26 mouse cellular contexts compared by ENCODE assay signal in genomic region chr6:120124688-120125087, GRCm38 (mm10). TPM values are rescaled to one million over a fixed set of nuclear protein-coding genes. Genes with fewer than 3 reads are reported as not detected.
DNase-seq lines count a peak whose midpoint lies in the region; ATAC-seq and TF ChIP-seq lines count a peak whose summit lies in the region.
"Had no signal": no experiment of that assay in that cellular context is flagged by ENCODE, and none has a peak within 500 bp of the region (broad histone marks: within the 10 kb centered on the region; RNA-seq: fewer than 3 reads in every experiment).

No protein-coding gene starts in this region.

- no peak overlapping the region for H3K4me3 ChIP-seq in forebrain, postnatal 0 days (ENCODE audit: low read depth, low read length)
- H3K4me3 ChIP-seq: embryonic facial prominence, embryonic 12.5 days; forebrain, embryonic 15.5 days; heart, embryonic 12.5 days; limb, embryonic 13.5 days; liver, embryonic 13.5 days; megakaryocyte, embryonic 14.5 days had no signal

- intact Hi-C loops in gastrocnemius, postnatal 36 days (cut with DNase I) = no loop called here

- no peaks in the 10 kb centered on the region for H3K36me3 ChIP-seq in forebrain, postnatal 0 days (ENCODE audit: insufficient read depth)
- H3K36me3 ChIP-seq: embryonic facial prominence, embryonic 12.5 days; forebrain, embryonic 15.5 days; heart, embryonic 12.5 days; limb, embryonic 13.5 days; liver, embryonic 13.5 days had no signal

- TF ChIP-seq CTCF in forebrain, postnatal 0 days (IDR thresholded peaks at IDR 0.05; ENCODE audit: low read depth) = no peak

- H3K4me2 ChIP-seq in forebrain, postnatal 0 days (ENCODE audit: low read depth) = no peak overlapping the region
- H3K4me2 ChIP-seq: embryonic facial prominence, embryonic 12.5 days; forebrain, embryonic 15.5 days; heart, embryonic 12.5 days; hindbrain, embryonic 14.5 days; limb, embryonic 13.5 days; liver, embryonic 13.5 days had no signal

- no peaks in the 10 kb centered on the region for H3K27me3 ChIP-seq in forebrain, postnatal 0 days (ENCODE audit: insufficient read depth, low read length)
- H3K27me3 ChIP-seq: embryonic facial prominence, embryonic 12.5 days; forebrain, embryonic 15.5 days; heart, embryonic 12.5 days; limb, embryonic 13.5 days; liver, embryonic 13.5 days had no signal

- no peak overlapping the region for H3K27ac ChIP-seq in forebrain, postnatal 0 days (ENCODE audit: low read depth, low read length)
- H3K27ac ChIP-seq: embryonic facial prominence, embryonic 12.5 days; forebrain, embryonic 15.5 days; hindbrain, embryonic 14.5 days; limb, embryonic 13.5 days; liver, embryonic 13.5 days had no signal

- 93% methylated on average over 7 of the region's 7 CpGs for WGBS in forebrain, postnatal 0 days

- DNase-seq in 416B (ENCODE audit: low read depth) = peak; percentile 66
- DNase-seq in natural killer cell, adult 2 months (ENCODE audit: low spot score in 2 of 2) = peak; percentile 6 to 7
- no peak for DNase-seq in forebrain, postnatal 0 days
- DNase-seq in gastrocnemius, postnatal 36 days = no peak
- DNase-seq in lung, postnatal 25 days (ENCODE audit: low spot score) = no peak
- DNase-seq in heart, adult 9 months (ENCODE audit: low spot score in 2 of 2) = no peak
- DNase-seq: cerebellum, adult 2 months; kidney, postnatal 36 days; layer of hippocampus, adult 9-11 months; liver, embryonic 13.5 days had no signal

- no peaks in the 10 kb centered on the region for H3K4me1 ChIP-seq in forebrain, postnatal 0 days (ENCODE audit: insufficient read depth)
- H3K4me1 ChIP-seq: embryonic facial prominence, embryonic 12.5 days; forebrain, embryonic 15.5 days; heart, embryonic 12.5 days; limb, embryonic 13.5 days; liver, embryonic 13.5 days had no signal

- no peak overlapping the region for H3K9ac ChIP-seq in forebrain, postnatal 0 days
- H3K9ac ChIP-seq: embryonic facial prominence, embryonic 12.5 days; forebrain, embryonic 15.5 days; heart, embryonic 12.5 days; hindbrain, embryonic 14.5 days; limb, embryonic 13.5 days; liver, embryonic 13.5 days had no signal

- peak; percentile 79 for ATAC-seq in CD4-positive, CD25-positive, alpha-beta regulatory T cell, adult 4 months
- peak; percentile 72 for ATAC-seq in granulocyte monocyte progenitor cell, adult 5-6 weeks (replicated peaks; ENCODE audit: poor library complexity, severe bottlenecking)
- ATAC-seq in forebrain, postnatal 0 days = no peak
- ATAC-seq: forebrain, embryonic 15.5 days; intestine, embryonic 16.5 days; midbrain, embryonic 16.5 days had no signal

- no peaks in the 10 kb centered on the region for H3K9me3 ChIP-seq in forebrain, postnatal 0 days (ENCODE audit: low read length)
- H3K9me3 ChIP-seq: embryonic facial prominence, embryonic 12.5 days; forebrain, embryonic 15.5 days; limb, embryonic 13.5 days; liver, embryonic 13.5 days; megakaryocyte, embryonic 14.5 days had no signal

RNA-seq across cellular contexts. Expression of gene Ninj2, which starts 31.5 kb away (rescaled TPM):
- polyA plus RNA-seq in CD4-positive, CD25-positive, alpha-beta regulatory T cell, adult 4 months (2017; shearing (Covaris generic)) = 1 to 10 TPM; 1.2 to 2.3 TPM
- not detected in 2 replicates for total RNA-seq in granulocyte monocyte progenitor cell, adult 5-6 weeks (2014; fragmentation: Nextera tagmentation)
- total RNA-seq in granulocyte monocyte progenitor cell, adult 5-6 weeks (2017) = not detected in 2 replicates
- not detected in 2 replicates for total RNA-seq in forebrain, postnatal 0 days (2014; rRNA removed)
- 0.24 TPM in 1 of 2 replicates, not detected in the other for polyA plus RNA-seq in forebrain, postnatal 0 days (2015; fragmentation: Nextera tagmentation; extraction: Ambion mirVana)
- total RNA-seq in gastrocnemius, postnatal 36 days (2021) = not detected
- total RNA-seq: adrenal gland, postnatal 4 days; gastrocnemius, postnatal 4 days; heart, postnatal 25 days; MEL had no signal
- polyA plus RNA-seq: C2C12; embryonic facial prominence, embryonic 12.5 days; forebrain, embryonic 15.5 days; heart, embryonic 12.5 days; hindbrain, embryonic 14.5 days; kidney, embryonic 14.5 days; liver, embryonic 13.5 days; midbrain, embryonic 16.5 days had no signal

Comparison
In these comparisons a context has a peak if more than half of its experiments do, and no peak if none do; other contexts are left out.
1. DNase-seq: peak in 416B (single experiment) and natural killer cell, adult 2 months (2 of 2); none in forebrain, postnatal 0 days (single experiment), gastrocnemius, postnatal 36 days (0 of 2), lung, postnatal 25 days (single experiment) and heart, adult 9 months (0 of 2).